Mouse (Mus musculus) cerebellum, adult 2 months (tissue): ENCODE results near the gene Aldh1b1.

Experiments
- CTCF ChIP-seq: fragments of 200-500 bp; IDR thresholded peaks from 2 replicates; pipeline ENCODE4 v1.5.1; 2011; ENCODE audit warnings: low read depth, mild to moderate bottlenecking, control low read depth, low read length, moderate library complexity, borderline replicate concordance; ENCODE audit not compliant: insufficient read depth
- POLR2A ChIP-seq: fragments of 200-500 bp; IDR thresholded peaks from 2 replicates; pipeline ENCODE4 v1.6.1; 2011; ENCODE audit warnings: low read length, control low read depth, borderline replicate concordance; ENCODE audit not compliant: insufficient read depth

- peak; percentile 41; the same call in 1 of the 2 replicates for TF ChIP-seq CTCF
- no peak for TF ChIP-seq POLR2A
These were observed 16.7 kb downstream of the Aldh1b1 start for GRCm38 (mm10) chr4:45815542-45815941.
